Mouse (Mus musculus): ENCODE data around the gene Dock10.

The Dock10 gene

DNA sequence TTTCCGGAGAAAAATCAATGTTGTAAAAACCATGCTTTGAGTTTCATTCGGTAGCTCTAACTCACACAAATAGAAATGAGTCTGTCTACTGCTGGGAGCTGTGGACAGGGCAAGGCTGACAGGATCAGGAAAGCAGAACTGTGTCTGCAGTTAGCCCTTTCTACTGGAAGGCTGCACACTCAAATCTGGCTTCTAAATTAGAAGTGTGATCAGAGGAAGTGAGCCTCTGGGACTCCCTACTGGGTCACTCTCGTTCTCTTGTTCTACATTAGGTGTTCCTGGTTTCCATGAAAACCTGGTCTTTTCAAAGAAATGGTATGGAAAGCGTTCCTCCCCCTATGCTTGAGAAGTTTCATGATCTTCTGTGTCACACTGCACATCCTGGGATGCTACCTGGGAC, 103.1 kb downstream of the Dock10 start:
- DNase-seq: no peak

DNA sequence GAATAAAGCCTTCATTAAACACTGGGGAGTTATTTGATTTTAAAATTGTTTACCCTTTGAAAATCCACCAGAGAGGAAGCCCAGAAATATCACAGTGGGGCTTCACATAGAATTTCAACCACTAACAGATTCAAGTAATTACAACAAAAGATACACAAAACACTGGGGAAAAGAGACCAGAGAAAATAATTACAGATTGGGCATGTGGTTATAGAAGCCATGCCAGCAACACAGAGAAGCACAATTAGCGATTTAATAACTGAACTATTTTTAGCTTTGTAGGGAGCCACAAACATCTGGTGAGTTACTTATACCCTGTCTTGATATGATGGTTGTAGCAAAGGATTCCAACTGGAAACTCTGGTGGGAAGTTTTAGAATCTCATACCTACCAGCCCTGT, 104.2 kb downstream of the Dock10 start:
- no peak for DNase-seq

DNA sequence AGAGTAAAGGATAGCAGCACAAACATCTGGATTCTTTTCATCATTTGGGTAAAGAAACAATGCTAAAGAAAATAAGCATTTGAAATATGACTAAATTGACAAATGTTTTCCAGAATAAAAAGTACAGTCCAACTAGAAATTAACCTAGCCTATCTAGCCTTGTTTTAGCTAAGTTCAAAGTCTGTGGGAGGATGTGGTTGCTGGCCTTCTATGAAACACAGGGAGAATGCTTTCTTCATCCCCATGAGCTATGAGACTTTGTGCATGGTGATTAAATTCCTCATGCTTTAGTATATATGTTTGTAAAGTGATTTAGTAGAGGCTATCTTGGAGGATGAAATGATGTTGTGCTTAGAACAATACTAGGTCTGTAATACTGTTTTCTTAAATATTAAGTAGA, 105.5 kb downstream of the Dock10 start:
- DNase-seq: no peak

DNA sequence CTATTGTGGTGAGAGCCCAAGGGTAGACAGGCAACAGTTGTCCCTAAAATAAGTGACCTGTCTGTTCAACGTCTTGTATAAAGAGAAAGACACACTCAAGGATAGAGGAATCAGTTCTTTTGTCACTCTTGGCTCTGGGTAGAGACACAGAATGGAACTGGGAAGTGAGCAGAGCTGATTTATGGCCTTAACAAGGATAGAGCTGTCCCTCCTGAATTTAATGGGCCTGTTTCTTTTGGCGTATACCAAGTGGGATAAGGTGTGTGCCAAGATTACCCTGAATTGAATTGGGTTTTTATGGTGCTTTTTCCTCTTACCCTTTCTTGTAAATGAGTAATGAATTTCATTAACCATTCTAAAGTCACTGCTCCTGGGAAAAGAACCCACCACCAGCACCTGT, 106.2 kb downstream of the Dock10 start:
- DNase-seq: no peak

DNA sequence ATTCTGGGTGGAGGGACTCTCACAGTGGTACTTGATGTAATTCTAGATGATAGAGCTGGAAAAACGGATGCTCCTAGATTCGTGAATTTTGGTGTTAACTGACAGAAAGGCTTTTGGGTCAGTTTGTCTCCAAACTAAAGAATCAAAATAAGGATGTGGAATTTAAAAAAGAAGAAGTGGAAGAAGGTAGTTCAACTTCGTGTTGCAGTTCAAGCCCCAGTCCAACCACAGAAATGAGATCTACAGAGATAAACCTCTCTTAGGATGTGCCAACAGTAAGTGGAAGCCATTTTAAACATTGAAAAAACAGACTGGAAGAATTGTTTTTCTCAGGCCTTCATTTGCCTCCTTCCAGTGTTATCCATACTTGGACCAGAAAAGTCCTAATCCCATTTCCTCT, 111.7 kb downstream of the Dock10 start:
- DNase-seq: no peak

DNA sequence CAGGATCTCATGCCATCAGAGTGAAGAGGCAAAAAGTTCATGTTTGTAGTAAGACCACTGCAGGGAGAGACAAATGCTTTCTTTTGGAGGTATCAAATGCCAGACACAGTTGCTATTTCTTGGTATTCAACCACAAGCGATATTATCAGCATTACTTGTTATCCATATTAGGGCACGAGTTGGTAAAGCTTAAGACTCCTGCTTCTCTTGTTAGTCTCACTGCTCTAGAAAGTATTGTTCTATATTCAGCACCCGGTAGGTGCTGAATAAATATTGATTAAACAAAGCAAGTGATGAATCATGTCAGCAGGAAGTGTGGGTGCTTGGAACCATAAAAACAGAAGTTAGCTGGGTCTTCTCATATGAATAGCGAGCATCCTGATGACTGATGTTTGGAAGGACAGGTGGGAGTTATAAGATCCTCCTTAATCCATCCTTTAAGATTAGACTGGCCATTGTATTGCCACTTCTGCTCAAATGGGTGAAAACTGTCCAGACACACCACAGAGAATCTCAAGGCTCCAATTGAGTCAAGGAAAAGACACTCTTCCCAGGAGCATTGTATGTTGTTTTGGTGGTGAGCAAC, 114.4 kb downstream of the Dock10 start:
- no peak for DNase-seq

DNA sequence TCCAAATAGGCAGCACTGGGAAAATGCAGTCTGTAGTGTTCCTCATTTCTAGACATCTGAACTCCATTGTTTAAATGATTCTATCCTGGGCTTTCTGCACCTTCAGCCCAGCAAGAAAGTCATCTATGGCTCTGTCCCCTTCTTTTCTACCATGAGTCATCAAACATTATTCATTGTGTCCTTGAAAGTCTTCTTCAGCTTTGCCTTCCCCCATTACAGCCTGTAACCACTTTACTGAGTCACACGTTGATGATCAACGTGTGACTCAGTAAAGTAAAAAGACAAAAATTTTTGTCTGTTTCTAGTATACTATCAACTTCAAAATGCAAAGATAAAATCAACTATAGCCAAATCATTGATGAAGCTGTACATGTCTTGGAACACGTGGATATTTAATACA, 116.5 kb downstream of the Dock10 start:
- DNase-seq: no peak

DNA sequence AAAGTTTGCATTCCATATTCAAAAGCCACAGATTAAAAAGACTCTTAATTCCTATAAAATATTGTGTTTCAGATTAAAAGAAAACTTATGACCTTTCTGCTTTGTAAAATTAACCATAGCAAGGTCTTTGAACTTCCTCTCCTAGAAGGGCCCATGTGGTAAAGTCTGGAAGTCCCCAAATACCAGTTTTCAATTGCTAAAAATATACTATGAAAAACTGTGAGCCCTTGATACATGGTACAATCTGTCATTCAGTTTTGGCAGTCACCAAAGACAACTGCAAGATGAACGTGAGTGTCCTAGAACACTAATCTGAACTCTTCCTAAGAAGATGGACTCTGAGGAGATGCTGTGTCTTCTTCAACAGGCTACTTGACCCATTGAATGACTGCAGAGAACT, 117.0 kb downstream of the Dock10 start:
- no peak for DNase-seq

DNA sequence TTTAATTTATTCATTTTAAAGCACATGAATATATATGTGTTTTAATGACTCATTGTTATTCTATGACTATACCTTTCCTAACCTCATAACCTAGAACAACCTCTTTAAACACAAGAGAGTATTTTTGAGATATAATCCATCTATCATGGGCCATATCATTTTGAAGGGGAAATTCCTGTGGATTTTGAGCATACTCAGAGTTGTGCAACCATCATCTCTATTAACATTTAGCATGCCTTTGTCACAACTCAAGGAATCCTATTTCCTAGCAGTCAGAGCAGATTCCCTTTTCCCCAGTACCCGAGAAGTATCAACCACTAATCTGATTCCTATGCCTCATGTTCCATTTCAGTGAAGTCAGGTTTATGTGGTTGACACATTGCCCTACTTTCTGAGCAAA, 118.8 kb downstream of the Dock10 start:
- no peak for DNase-seq

DNA sequence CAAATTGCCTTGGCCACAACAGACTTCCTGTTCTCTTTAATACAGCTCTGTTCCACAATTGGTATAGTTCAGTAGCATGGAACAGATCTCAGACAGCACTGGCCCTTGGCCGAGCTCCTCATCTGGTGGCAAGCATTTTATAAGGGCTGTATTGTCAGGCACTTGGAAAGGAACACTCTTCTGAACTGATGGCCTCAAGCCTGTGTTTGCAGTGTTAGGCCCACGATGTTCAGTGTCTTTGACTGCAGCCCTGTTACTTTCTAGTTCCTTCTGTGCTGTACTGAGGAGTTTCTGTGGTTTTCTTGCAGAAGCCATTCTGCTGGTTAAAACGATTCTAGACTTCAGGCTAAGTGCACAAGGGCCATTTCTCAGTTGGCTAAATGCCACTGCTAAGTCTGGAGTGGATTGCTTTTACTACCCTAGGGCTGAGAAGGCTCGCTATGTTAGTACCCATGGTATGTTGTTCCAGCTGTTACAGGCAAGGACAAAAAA, 121.1 kb downstream of the Dock10 start:
- peak; percentile 15 to 17 for DNase-seq

DNA sequence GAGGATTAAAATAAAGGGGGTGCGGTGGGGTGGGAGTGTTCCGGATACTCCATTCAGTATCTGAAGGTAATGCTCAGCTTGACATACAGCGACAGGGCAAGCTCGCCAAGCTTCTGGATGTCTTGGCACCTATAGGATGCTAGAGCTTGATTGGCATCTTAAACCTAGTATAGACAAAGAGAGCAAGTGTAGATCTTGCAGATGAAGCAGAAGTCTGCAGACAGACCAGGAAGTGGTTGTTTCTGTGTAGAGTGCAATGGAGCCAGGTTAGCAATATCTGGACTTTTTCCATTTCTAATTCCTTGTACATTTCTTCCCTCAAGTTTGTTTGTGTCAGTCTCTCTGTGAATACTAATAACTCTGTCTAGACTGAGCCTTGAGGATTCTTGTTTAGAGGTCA, 122.5 kb downstream of the Dock10 start:
- no peak for DNase-seq

DNA sequence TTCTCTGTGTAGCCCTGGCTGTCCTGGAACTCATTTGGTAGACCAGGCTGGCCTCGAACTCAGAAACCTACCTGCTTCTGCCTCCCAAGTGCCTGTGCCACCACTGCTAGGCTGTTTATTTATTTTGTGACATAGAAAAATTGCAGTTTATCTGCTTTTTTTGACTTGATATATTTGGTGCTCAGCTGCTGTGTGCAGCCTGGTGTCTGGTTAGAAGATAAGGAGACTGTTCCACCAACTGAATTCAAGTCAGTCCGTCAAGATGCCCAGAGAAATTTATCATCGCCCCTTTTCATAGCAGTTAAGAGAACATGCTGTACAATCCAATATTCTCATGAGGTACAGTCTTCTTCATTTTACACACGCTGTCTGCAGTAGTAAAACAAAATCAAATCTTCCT, 124.8 kb downstream of the Dock10 start:
- no peak for DNase-seq

DNA sequence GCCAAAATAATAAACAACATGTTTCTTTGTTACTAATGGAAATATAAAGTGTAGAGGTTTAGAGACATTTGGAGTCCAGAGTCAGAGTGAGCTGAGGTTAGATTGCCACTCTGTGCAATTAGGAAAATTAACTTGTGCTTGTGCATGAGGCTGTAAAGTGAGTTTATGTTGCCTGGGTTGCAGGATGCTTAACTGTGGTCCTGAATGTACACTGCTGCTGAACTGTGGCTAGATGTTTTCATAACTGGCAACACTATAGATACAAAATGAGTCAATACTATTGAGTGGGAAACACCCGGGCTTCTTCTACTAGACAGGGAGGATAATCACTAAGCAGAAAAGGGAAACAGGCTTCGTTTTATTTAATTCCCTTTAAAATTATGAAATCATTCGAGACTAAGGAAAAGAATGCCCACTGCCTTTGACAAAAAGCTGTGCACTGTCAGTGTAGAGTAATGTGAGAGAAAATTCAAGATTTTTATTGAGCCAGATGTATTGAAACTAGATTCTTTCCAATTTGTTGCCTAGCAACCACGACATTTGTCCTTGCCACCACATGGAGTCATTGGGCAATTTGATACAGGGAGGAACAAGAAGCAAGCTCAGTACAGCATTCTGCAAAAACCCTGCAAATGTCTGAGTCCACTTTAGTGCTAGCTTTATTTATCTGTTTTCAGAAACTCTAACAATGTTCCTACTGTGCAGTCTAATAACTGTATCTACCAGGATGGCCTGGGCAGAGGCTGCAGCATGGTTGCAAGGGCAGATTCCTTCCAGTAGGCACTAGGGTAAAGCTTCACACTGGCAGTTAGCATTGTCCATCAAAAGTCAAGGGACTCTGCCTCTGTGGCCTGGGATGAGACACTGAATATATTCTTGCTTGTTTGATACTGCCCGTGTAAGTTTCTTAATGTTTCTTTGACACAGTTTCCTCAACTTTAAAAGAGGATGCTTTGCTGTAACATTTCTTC, 127.9 kb downstream of the Dock10 start:
- DNase-seq: no peak

DNA sequence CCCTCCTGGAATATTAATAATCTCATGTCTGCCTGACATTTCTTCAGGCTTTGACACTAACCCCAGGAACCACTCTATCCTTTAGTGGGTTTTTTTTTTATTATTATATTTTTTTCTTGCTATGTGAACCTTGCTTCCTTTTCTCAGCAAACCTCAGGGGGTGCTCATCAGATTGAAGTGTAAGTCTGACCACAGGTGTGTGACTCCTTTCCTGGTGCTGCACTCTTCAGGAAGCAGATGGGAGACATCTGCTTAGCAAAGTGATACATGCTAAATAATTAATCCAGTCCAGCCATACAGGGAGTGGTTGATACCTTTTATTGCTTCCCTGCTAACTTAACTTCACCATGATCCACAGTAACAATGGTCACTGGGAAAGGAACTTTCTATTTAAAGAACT, 130.3 kb downstream of the Dock10 start:
- DNase-seq: no peak

DNA sequence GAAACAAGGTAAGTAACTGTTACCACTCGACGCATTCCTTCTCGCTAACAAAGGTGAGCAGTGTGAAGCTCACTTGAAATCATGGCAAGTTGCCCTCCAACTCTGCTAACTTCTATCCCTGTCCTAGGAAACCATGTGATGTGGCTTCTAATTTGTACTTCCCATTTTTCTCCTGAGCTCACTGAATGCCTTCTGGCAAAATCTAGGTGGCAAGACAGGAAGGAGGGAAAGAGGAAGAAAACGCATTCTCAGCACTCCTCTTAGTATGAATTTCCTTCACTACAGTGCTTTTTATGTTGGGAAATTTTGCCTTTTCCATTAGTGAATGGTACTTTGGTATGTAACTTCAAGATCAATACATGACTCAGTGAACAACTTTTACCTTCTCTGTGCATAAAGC, 131.5 kb downstream of the Dock10 start:
- no peak for DNase-seq

DNA sequence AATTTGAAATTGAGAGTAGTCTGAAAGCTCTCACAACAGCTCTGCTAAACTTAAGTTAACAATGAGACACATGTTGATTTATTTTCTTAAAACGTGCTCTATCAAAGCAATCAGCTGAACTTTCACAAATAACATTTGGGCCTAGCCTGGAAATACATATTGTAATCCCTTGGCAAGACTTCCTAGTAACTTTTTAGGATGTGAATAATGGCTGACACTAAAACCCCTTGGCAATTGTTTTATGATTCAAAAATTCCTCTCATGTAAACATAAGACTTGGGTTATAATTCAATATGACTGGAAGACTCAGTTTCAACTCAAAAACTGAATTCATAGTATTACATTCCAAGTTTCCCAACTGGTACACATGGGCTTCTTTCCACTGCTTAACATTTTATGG, 133.0 kb downstream of the Dock10 start:
- DNase-seq: no peak

DNA sequence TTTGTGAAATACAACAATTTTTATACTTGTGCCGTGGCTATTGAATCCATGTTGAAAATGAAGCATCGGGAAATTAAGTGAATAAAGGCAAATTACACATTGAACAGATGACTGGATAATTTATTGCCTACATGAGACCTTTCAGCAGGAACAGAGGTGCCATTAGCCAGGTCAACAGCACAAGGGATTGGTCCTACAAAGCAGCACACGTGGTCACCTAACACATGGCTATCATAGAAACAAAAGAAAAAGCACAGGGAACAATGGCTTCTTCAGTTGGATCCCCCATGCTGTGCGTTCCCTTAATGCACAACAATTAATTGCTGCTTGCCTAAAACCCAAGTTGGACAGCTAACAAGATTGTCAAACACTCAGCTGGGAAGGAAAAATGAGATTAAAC, 133.8 kb downstream of the Dock10 start:
- no peak for DNase-seq

DNA sequence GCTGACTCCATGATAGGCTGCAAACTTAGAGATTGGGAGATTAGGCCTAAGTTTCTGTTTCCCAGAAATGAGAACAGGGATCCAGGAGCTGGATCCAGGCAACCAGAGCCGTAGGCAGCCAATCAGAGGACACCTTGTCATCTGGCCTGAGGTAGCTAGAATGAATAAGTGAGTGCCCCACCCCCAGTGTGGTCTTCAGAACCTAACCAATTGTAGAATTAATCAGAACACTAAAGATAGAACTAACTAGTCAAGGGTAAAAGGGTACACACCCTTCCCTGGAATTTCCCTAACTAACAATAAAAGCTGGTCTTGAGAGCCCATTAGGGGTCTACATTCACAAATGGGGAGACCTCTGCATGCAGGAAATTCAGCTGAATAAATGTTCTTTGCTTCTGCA, 135.7 kb downstream of the Dock10 start:
- DNase-seq: no peak

DNA sequence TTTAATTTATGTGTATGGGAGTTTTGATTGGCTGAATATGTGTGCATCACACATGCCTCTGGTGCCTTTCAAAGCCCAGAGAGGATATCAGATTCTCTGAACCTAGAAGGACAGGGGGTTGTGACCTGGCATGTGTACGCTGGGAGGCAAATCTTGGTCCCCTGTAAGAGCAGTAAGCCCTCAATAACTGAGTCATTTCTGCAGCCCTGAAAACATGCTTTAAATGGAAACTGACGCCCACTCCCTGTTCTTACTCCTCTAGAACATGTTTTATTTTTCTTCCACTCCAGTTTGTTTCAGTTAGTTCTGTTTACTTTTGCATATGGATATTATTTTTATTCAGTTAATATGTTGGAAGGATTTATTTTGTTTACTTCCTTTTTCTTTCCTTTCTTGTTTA, 139.2 kb downstream of the Dock10 start:
- no peak for DNase-seq

DNA sequence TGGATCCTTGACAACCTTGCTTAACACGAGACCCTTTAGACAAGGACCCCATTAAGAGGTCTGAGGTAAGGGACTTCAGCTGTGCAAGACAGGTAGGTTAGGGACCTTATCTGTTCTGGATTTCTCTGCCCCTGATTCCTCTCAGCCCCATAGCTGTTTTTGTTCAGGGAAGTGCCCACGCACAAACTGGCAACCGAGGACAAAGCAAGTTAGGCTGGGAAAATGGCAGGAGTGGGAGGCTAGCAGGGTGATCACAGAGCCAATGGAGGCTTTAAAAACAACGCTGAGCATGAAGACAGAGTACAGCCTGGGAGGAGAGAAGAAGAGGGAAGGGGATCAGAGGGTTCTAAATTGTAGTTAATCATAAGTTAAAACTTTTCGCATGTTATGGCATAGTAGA, 141.7 kb downstream of the Dock10 start:
- DNase-seq: no peak

DNA sequence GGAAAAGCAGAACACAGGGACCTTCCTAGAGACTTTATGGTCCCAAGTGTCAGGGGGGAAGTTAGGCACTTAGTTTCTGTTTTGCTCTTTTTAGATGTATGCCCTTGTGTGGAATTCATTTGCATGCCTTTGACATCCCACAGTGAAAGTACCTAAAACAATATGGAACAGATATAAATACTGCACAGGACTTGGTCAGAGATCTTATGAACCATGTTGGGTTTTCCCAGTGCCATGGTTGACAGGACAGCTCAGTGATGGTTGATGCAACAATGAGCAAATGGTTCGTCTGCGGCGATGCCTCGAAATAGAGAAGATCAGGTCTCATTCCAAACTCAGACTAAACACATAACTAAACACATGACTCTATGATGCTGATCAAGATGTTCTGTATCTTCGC, 143.6 kb downstream of the Dock10 start:
- DNase-seq: no peak

DNA sequence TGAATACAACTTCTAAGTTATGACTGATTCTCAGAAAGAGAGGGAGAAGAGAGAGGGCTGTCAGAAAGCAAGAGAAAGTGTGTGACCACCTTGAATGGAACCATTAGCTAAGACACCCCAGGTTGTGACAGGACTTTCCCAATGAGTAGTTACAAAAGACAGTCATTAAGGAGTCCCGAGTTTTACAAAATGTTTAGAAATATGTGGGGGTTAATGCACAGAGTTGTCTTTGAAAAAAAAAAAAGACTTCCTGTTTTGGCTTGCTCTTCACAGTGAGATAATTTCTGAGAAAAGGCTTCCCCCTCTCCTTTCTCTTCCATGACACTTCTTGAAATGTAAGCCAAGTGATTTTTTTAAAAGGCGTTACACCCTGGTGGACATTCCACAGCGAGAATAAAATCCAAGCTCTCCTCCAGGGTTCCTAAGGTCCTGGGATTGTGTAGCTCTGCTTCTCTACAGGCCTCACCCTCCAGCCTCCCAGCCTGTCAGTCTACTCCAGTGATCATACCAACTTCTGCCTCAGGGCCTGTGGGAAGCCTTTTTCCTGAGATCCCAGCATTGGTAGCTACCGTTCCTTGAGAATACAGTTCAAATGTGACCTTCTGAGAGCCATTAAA, 144.8 kb downstream of the Dock10 start:
- DNase-seq: no peak

DNA sequence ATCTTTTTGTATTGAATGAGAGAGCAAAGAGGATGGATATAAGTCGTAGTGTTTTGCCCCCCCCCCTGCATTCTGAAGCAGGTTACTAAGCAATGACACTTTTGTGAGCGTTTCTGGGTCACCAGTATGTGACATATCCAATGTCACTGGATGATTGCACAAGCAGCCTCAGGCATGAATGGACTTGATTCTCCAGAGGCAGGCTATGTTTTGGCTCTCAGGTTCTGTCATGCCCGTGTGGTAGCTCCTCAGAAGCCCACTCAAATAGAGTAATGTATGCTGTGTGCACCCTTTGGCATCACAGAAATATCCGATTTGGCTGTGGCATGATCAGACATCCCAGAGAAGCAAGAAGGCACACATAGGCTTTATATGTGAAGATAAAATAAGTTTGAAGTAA, 150.8 kb downstream of the Dock10 start:
- DNase-seq: no peak
